Mouse (Mus musculus) ovary, postnatal 10 days (tissue): ENCODE data around the gene Ftsj1.

Experiments used
- DNase-seq: peaks from one replicate; pipeline ENCODE4 v3.0.0; 2022; ENCODE audit warnings: low spot score

The Ftsj1 gene

GRCm38 (mm10) chrX:8252334-8253285, at the start of gene Ftsj1:
TSS of gene Ftsj1 (minus strand) at chrX:8252406.
- peak; percentile 39 for DNase-seq

DNA sequence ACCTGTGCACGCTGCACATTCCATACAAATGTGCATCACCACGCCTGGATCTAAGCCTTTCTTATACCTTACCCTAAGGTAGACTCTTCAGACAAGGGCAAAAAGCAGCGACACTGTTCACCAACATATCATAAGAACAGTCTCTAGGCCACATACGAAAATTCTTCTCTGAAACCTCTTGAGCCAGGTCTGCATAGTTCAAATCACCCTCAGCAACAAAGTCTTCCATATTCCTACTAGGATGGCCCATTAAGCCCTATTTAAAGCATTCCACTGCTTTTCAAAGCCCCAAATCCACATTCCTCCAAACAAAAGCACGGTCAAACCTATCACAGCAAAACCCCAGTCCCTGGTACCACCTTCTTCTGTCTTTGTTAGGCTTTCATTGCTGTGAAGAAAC, 36.4 kb upstream of the Ftsj1 start:
- DNase-seq = no peak

GRCm38 (mm10) chrX:8274056-8274455, 21.9 kb upstream of the Ftsj1 start:
- DNase-seq = no peak

DNA sequence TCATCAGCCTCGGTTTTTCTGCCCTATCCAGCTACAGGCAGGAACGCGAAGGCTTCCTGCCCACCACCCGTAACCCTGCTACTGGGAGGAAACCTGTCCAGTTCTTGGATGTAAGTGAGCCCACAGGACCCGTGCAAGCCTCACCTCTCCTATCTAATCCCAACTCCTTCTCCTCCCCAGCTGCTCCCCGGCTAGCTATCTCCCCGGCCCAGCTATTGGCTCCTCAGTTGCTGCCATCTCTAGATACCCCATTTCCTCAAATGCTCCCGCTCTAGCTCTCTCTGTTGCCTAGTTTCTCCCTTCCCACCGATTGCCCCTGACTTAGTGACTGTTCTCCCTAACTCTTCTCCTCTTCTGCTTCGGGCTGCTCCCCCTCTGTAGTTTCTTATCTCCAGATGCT, 19.8 kb upstream of the Ftsj1 start:
- no peak for DNase-seq

GRCm38 (mm10) chrX:8271083-8271820, 19.0 kb upstream of the Ftsj1 start, which contains the start of gene Slc38a5:
TSS of gene Slc38a5 (plus strand) at chrX:8271133.
- no peak for DNase-seq

DNA sequence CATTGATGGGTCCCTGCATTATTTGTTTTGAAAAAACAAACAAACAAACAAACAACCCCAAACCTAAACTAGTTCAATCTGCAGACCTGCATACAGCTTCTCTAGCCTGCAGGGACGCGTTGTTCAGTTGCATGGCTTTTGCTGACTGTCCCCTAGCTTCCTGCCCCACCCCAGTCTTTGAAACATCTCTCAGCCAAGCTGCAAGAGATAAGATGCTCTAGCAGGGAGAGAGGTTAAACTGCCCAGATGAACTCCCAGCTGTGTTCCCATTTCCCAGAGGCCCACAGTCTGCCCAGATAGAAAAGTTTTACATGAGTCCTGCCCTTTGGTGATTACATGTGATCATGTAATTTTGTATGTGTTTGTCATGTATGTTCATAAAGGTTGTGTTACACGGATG, 12.0 kb upstream of the Ftsj1 start:
- no peak for DNase-seq

DNA sequence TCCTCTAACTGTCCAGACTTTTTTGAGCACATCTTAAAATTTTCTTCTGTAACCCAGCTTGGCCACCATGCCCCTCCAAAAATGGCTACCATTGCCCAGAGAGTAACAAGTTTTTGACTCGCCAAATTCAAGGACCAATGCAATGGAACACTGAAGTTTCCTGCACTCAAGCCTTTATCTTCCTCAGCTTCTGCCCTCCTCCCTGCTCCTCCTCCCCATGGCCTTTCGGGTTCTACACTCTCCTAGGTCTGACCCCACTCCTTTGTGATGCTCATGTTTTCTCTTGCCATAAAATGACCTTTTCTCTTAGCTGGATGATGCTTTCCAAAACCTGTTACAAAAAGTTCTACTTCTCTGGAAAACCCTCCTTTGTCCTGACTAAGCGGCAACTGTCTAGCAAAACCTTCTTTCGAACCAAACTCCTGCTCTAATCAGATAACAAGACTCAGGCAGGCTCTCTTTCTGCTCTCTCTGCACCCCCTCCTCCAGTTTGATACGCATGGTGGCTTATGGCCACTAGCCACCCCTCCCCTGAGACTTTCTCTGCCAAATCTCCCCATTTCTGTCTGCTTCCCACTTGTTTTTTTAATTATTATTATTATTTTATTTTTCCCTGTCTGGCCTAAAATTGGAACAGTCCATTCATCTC, 11.1 kb upstream of the Ftsj1 start:
- DNase-seq = no peak

DNA sequence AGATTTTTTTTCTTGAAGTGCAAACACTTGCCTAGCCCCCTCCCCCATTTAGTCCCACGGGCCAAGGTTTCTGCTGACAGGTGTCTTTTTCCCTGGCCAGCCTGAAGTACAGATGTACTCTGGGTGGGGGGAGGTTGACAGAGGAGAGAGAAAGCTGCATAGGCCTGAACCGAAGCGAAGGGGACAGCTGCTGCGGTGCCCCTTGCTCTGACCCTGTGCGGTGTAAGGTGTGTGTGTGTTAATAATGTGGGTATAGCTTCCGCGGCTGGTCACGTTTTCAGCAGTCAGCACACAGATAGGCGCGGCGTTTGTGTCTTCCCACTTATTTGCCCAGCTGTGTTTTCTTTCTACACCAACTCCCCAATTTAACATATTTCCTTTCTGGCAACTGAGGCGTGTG, 7.3 kb upstream of the Ftsj1 start:
- no peak for DNase-seq

DNA sequence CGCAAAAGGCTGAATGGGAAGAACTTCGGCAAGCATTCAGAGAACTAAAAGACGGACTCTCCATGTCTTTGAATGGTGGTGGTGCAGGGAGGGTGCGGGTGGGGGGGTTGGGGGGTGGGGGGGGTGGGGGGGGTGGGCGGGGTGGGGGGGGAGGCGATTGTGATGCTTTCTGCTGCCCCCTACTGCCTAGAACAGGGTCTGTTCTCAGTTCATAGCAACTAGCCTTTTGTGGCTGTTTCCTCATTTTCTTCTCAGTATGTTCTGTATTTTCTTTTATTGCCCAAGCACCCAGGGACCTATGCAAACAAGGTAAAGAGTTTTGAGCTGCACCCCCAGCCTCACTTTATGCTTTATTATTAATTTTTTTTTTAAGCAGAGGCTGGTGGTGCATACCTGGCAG, 3.6 kb upstream of the Ftsj1 start:
- no peak for DNase-seq

GRCm38 (mm10) chrX:8253711-8254110, 1.5 kb upstream of the Ftsj1 start:
- no peak for DNase-seq

DNA sequence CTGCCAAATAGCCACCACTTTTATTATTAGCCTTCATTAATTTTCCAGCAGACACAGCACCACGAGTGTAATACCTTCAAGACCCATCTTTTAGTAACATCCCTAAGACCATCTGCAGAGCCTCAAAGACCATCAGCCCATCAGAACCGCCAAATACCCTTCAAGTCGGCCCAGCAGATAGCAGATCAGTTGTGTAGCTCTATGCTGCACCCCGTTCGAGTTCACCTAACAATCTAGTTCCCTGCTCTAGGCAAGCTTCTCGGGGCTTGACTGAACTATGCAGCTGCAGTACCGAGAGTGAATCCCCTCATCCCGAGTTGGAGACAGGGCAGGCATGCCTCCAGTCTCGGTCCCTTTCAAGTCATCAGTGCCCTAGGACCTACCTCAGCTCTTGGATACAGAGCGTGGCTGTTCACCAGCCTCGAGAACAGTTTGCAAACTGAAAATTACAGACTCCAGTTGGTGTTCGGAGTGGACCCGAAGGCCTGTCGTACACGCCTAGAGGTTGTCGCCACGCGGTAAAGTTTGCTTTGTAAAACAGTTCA, 345 bp downstream of the Ftsj1 start:
- DNase-seq = peak; percentile 3

- no peak for DNase-seq
Measured at GRCm38 (mm10) chrX:8248542-8249120, 3.6 kb downstream of the Ftsj1 start.

DNA sequence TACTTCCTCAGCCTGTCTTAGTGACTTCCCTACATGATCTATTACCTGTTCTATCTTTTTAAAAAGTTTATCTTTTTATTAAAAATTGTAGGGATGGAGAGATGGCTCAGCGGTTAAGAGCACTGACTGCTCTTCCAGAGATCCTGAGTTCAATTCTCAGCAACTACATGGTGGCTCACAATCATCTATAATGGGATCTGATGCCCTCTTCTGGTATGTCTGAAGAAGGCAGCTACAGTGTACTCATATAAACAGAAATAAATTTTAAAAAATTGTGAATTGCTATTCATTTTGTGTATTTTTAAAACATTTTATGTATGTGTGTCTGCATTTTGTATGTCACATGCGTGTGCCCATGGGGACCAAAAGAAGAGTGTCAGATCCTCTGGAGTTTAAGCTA, 4.5 kb downstream of the Ftsj1 start:
- DNase-seq = no peak

GRCm38 (mm10) chrX:8238804-8239395, 13.3 kb downstream of the Ftsj1 start:
- no peak for DNase-seq

DNA sequence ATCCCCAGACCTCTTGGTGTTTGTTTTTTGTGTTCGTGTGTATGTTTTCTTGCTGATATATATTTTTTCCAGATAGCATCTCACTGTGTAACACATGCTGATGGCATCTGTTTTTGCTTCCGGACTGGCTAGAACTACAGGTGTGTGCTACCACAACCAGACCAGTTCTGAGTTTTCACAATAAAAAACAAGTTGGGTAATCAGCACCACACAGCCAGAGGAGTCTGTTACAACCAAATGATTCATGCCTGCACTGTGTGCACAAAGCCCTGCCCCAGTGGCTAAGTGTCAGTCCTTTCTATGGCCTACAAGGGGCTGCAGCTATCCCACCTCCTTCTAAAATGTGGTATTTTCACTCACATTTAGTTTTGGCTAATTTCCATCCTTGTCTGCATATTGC, 15.5 kb downstream of the Ftsj1 start:
- DNase-seq = no peak

GRCm38 (mm10) chrX:8233602-8234001, 18.6 kb downstream of the Ftsj1 start:
- DNase-seq = no peak

DNA sequence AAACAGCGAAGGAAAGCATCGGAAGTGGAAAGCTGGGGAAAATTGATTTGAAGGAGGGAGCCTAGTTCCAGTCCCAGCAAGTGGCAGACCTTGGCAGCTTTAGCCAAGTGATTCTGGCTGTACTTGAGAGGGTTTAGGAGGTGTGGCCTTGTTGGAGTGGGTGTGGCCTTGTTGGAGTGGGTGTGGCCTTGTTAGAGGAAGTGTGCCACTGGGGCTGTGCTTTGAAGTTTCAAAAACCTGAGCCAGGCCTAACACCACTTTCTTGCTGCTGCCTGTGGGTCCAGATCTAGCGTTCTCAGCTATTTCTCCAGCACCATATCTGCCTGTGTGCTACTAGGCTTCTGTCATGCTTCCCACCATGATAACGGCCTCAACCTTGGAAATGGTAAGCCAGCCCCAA, 21.9 kb downstream of the Ftsj1 start:
- DNase-seq = no peak

GRCm38 (mm10) chrX:8223473-8223872, 28.7 kb downstream of the Ftsj1 start:
- DNase-seq = no peak

- no peak for DNase-seq
Measured at GRCm38 (mm10) chrX:8222678-8223421, 29.4 kb downstream of the Ftsj1 start.

- DNase-seq = no peak
Measured at GRCm38 (mm10) chrX:8222296-8222677, 29.9 kb downstream of the Ftsj1 start.

DNA sequence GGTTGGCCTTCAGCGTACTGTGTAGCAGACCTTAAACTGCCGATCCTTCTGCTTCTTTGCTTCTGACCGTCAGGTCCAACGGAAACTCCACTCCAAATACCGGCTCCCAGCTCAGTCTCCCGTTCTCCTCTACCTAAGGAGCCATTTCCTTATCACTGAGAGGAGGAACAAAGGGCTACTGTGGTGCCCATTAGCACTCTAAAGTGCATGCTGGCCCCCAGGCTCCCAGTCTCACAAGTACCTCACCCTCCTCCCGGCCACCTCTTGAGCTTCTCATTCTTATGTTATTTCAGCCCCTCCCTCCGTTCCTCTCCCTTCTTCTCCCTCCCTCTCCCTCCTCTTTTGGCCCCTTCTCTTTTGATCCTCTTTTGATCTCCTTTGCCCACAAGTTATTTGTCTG, 32.6 kb downstream of the Ftsj1 start:
- no peak for DNase-seq
